Mouse (Mus musculus): ENCODE data around the gene Stk11ip. TPM values are rescaled to one million over a fixed set of nuclear protein-coding genes. Genes with fewer than 3 reads are reported as not detected.

Stk11ip gene
- total RNA-seq, 2 experiments from 2014 or later, result 14.2 to 15.2 TPM

GRCm38 (mm10) chr1:75503651-75503980 is 17.7 kb upstream of the Stk11ip start:
- DNase-seq (ENCODE audit: low spot score in 2 of 2), result no peak

GRCm38 (mm10) chr1:75504256-75505045 is 16.9 kb upstream of the Stk11ip start:
- DNase-seq (ENCODE audit: low spot score in 2 of 2), result no peak

- peak; percentile 59 to 76 for DNase-seq (ENCODE audit: low spot score in 2 of 2)
Measured at GRCm38 (mm10) chr1:75505159-75505955, 16.0 kb upstream of the Stk11ip start.

GRCm38 (mm10) chr1:75505956-75506831 is 15.1 kb upstream of the Stk11ip start, which contains the start of gene Obsl1:
Gene Obsl1, minus strand, starts transcription at chr1:75506452.
- DNase-seq (ENCODE audit: low spot score in 2 of 2), result peak; percentile 78 to 88

GRCm38 (mm10) chr1:75507006-75507405 is 14.3 kb upstream of the Stk11ip start, which contains the start of gene Inha:
Gene Inha, plus strand, starts transcription at chr1:75507077.
- DNase-seq (ENCODE audit: low spot score in 2 of 2), result no peak

- no peak for DNase-seq (ENCODE audit: low spot score in 2 of 2)
Measured at GRCm38 (mm10) chr1:75509586-75509985, 11.7 kb upstream of the Stk11ip start.

GRCm38 (mm10) chr1:75510154-75510553 is 11.2 kb upstream of the Stk11ip start:
- DNase-seq (ENCODE audit: low spot score in 2 of 2), result no peak

GRCm38 (mm10) chr1:75511437-75512210 is 9.7 kb upstream of the Stk11ip start:
- no peak for DNase-seq (ENCODE audit: low spot score in 2 of 2)

- no peak for DNase-seq (ENCODE audit: low spot score in 2 of 2)
Measured at GRCm38 (mm10) chr1:75512550-75512949, 8.8 kb upstream of the Stk11ip start.

- no peak for DNase-seq (ENCODE audit: low spot score in 2 of 2)
Measured at GRCm38 (mm10) chr1:75516703-75517380, 4.5 kb upstream of the Stk11ip start.

GRCm38 (mm10) chr1:75517984-75518383 is 3.3 kb upstream of the Stk11ip start:
- DNase-seq (ENCODE audit: low spot score in 2 of 2), result no peak

GRCm38 (mm10) chr1:75518427-75518826 is 2.9 kb upstream of the Stk11ip start:
- DNase-seq (ENCODE audit: low spot score in 2 of 2), result no peak

- no peak for DNase-seq (ENCODE audit: low spot score in 2 of 2)
Measured at GRCm38 (mm10) chr1:75519576-75519975, 1.8 kb upstream of the Stk11ip start.

GRCm38 (mm10) chr1:75524679-75525078 is 3.4 kb downstream of the Stk11ip start:
- no peak for DNase-seq (ENCODE audit: low spot score in 2 of 2)

- DNase-seq (ENCODE audit: low spot score in 2 of 2), result no peak
Measured at GRCm38 (mm10) chr1:75530546-75530945, 9.2 kb downstream of the Stk11ip start.

GRCm38 (mm10) chr1:75532280-75533172 is 11.2 kb downstream of the Stk11ip start:
- DNase-seq (ENCODE audit: low spot score in 2 of 2), result no peak

GRCm38 (mm10) chr1:75533325-75534252 is 12.3 kb downstream of the Stk11ip start:
- DNase-seq (ENCODE audit: low spot score in 2 of 2), result no peak

GRCm38 (mm10) chr1:75537587-75537986 is 16.3 kb downstream of the Stk11ip start:
- DNase-seq (ENCODE audit: low spot score in 2 of 2), result no peak

Data from gastrocnemius, postnatal 4 days (tissue).